Mouse (Mus musculus) heart, postnatal 0 days (tissue): ENCODE measurements around the gene Zfp281. TPM values are rescaled to one million over a fixed set of nuclear protein-coding genes. Genes with fewer than 3 reads are reported as not detected.

Source experiments
- ATAC-seq: fragments of 200-750 bp; cut with Nextera tagmentation; 2 replicates; pipeline ENCODE4 v1.8.0; 2017; ENCODE audit warnings: low read depth, moderate number of reproducible peaks, moderate library complexity; ENCODE audit not compliant: insufficient read depth
- DNase-seq: peaks from one replicate; pipeline ENCODE4 v3.0.0-alpha.2; 2016; ENCODE audit warnings: low spot score
- H3K27ac ChIP-seq: fragments of 300-500 bp; sonication (generic); 2 replicates; pipeline ENCODE4 v1.5.1; 2014; ENCODE audit warnings: low read depth, mild to moderate bottlenecking
- H3K27me3 ChIP-seq: fragments of 300-500 bp; sonication (generic); 2 replicates; pipeline ENCODE4 v1.6.1; 2014; ENCODE audit warnings: low read length, mixed read lengths; ENCODE audit not compliant: control insufficient read depth, insufficient read depth
- H3K36me3 ChIP-seq: fragments of 300-500 bp; sonication (generic); replicated peaks from 2 replicates; pipeline ENCODE4 v1.6.1; 2014; ENCODE audit warnings: low read length, mixed read lengths; ENCODE audit not compliant: control insufficient read depth, insufficient read depth
- H3K4me1 ChIP-seq: fragments of 300-500 bp; sonication (generic); 2 replicates; pipeline ENCODE4 v1.6.1; 2014; ENCODE audit warnings: antibody characterized with exemption; ENCODE audit not compliant: control insufficient read depth, insufficient read depth
- H3K4me2 ChIP-seq: fragments of 300-500 bp; sonication (generic); 2 replicates; pipeline ENCODE4 v1.6.1; 2014; ENCODE audit warnings: low read depth, mild to moderate bottlenecking, low read length, moderate library complexity
- H3K4me3 ChIP-seq: fragments of 300-500 bp; sonication (generic); 2 replicates; pipeline ENCODE4 v1.5.1; 2014; ENCODE audit warnings: low read depth, low read length
- H3K9ac ChIP-seq: fragments of 300-500 bp; sonication (generic); replicated peaks from 2 replicates; pipeline ENCODE4 v1.6.1; 2014; ENCODE audit warnings: low read depth, low read length, mixed read lengths
- H3K9me3 ChIP-seq: fragments of 300-500 bp; sonication (generic); replicated peaks from 2 replicates; pipeline ENCODE4 v1.6.1; 2016; ENCODE audit warnings: low read length; ENCODE audit not compliant: control insufficient read depth
- CTCF ChIP-seq: IDR thresholded peaks from 2 replicates; pipeline ENCODE4 v1.5.1; 2016; ENCODE audit warnings: antibody characterized with exemption, control low read depth, low read depth
- EP300 ChIP-seq: IDR thresholded peaks from 2 replicates; pipeline ENCODE4 v1.6.1; 2016; ENCODE audit warnings: antibody characterized with exemption, low read depth
- WGBS: fragments of 180-500 bp; shearing (Covaris S2); extraction: QIAGEN DNeasy Blood & Tissue Kit; methylation state at CpG from one replicate; pipeline ENCODE4 v1.1.7; 2014; 5-methylcytosine and 5-hydroxymethylcytosine counted together
- polyA plus RNA-seq: library from polyadenylated mRNA; unstranded; fragments of >200 nt; fragmentation: Nextera tagmentation; extraction: Ambion mirVana; gene quantifications from 2 replicates; pipeline ENCODE4 v1.2.1, GENCODE M21; 2015
- total RNA-seq: library from RNA; depleted of rRNA; stranded (reverse); fragments of >200 nt; gene quantifications from 2 replicates; pipeline ENCODE4 v1.2.3, GENCODE M21; 2014; ENCODE audit warnings: low replicate concordance

The Zfp281 gene
- total and polyA plus RNA-seq, 2 experiments from 2014 or later: 8.3 to 16.2 TPM

DNA sequence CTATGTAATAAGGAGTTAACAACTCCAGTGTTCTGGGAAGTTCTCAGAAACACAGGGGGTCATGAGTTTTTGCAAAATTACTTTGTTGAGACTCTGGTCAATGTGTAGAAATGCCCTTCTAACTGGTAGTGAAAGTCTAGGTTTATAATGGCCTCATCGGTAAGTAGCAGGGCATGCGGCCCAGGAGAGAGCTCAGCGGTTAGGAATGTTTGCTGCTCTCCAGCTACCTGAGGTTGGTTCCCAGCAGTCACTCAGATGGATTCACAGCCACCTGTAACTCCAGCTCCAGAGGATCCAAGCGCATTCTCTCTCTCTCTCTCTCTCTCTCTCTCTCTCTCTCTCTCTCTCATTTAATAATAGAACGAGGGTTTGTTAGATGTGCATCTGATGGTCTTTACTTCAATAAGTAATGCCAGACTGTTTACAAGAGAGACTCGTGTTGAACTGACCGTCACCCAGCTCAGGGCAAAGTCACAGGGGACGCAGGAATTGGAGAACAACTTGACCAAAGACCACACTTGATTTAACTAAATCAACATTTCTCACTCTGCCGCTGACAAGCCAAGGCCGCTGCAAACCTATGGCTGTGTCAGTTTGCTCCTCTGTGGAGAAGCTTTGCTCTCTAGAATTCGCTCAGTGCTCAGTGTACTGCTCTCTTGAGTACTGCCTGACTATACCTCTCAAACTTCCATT is 9.8 kb upstream of the Zfp281 start:
- H3K9me3 ChIP-seq: no peaks in the 10 kb centered on the region
- no peak overlapping the region for H3K27ac ChIP-seq
- TF ChIP-seq EP300: no peak
- no peak overlapping the region for H3K9ac ChIP-seq
- WGBS: 80% methylated on average over 11 of the region's 11 CpGs
- no peak overlapping the region for H3K4me3 ChIP-seq
- DNase-seq (no peak), ATAC-seq (no peak)
- H3K4me1 ChIP-seq: no peaks in the 10 kb centered on the region
- H3K4me2 ChIP-seq: no peak overlapping the region
- no peaks in the 10 kb centered on the region for H3K36me3 ChIP-seq
- no peaks in the 10 kb centered on the region for H3K27me3 ChIP-seq

- Histone ChIP-seq H3K9me3 (no peaks in the 10 kb centered on the region), H3K9ac (no peak overlapping the region), H3K4me2 (no peak overlapping the region), H3K27me3 (no peaks in the 10 kb centered on the region), H3K4me1 (no peaks in the 10 kb centered on the region), H3K36me3 (no peaks in the 10 kb centered on the region), H3K27ac (no peak overlapping the region), H3K4me3 (no peak overlapping the region)
- TF ChIP-seq CTCF (no peak), EP300 (no peak)
- ATAC-seq (no peak), DNase-seq (no peak)
- 65% methylated on average over 7 of the region's 7 CpGs for WGBS
Measured at GRCm38 (mm10) chr1:136617163-136617788, 7.4 kb upstream of the Zfp281 start.

DNA sequence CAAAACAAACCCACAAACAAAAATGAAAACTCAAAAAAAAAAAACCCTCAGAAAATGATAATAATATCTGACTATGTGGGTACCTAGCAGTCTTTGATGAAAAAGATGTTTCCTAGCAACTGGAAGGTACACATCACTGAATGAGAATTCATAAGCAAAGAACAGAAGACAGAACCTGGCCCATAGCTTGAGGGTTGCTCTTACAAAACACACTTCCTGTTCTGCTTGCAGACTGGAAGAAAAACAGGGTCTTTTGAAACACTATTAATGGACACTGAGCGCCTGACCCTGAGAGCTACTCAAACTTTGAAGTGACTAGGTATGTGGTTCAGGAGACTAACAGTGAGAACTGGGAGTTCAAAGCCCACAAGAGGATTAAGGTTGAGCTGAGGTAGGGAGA is 6.1 kb upstream of the Zfp281 start:
- Histone ChIP-seq H3K36me3 (no peaks in the 10 kb centered on the region), H3K4me2 (no peak overlapping the region), H3K9me3 (no peaks in the 10 kb centered on the region), H3K27ac (no peak overlapping the region), H3K27me3 (no peaks in the 10 kb centered on the region), H3K4me3 (no peak overlapping the region), H3K9ac (no peak overlapping the region), H3K4me1 (no peaks in the 10 kb centered on the region)
- WGBS: 79% methylated on average over 1 of the region's 1 CpGs
- no peak for DNase-seq
- ATAC-seq: no peak
- no peak for TF ChIP-seq CTCF
- TF ChIP-seq EP300: no peak

DNA sequence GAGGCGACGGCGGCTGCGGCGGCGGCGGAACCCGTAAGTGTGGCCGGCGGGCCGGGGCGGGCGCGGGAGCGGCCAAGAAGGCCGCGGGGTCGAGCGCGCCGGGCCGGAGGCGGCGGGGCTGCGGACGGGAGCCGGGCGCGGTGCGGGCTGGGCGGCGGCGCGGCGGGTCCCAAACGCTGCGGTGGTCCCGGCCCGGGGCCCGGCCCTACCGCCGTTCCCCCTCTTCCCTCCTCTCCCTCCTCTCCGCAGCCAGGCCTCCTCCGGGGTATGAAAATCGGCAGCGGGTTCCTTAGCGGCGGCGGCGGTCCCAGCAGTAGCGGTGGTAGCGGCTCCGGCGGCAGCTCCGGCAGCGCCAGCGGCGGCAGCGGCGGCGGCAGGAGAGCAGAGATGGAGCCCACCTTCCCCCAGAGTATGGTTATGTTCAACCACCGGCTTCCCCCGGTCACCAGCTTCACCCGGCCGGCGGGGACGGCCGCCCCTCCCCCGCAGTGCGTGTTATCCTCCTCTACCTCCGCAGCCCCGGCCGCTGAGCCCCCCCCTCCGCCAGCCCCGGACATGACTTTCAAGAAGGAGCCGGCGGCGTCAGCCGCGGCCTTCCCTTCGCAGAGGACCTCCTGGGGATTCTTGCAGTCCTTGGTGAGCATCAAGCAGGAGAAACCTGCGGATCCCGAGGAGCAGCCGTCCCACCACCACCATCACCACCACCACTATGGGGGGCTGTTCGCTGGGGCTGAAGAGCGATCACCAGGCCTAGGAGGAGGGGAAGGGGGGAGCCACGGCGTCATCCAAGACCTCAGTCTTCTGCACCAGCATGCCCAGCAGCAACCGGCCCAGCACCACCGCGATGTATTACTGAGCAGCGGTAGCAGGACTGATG is 556 bp downstream of the Zfp281 start:
- DNase-seq (peak; percentile 37), ATAC-seq (peak; percentile 52)
- Histone ChIP-seq H3K4me2 (peak overlapping the region; percentile 89), H3K27ac (peak overlapping the region; percentile 93), H3K4me3 (peak overlapping the region; percentile 78), H3K27me3 (no peaks in the 10 kb centered on the region), H3K4me1 (peaks cover 33% of the 10 kb centered on the region), H3K36me3 (peaks cover 13% of the 10 kb centered on the region), H3K9me3 (no peaks in the 10 kb centered on the region), H3K9ac (peak overlapping the region; percentile 97)
- under 1% methylated on average over 71 of the region's 92 CpGs for WGBS
- no peak for TF ChIP-seq EP300
- TF ChIP-seq CTCF: 0 out of 2 replicates have a peak, but pooled peaks have one; percentile 5

- no peak overlapping the region for H3K27ac ChIP-seq
- H3K4me3 ChIP-seq: peak overlapping the region; percentile 78
- peaks cover 13% of the 10 kb centered on the region for H3K36me3 ChIP-seq
- no peaks in the 10 kb centered on the region for H3K9me3 ChIP-seq
- H3K4me1 ChIP-seq: peaks cover 33% of the 10 kb centered on the region
- no peaks in the 10 kb centered on the region for H3K27me3 ChIP-seq
- no peak for DNase-seq
- WGBS: 81% methylated on average over 7 of the region's 7 CpGs
- no peak for ATAC-seq
- peak overlapping the region; percentile 97; the same call in 1 of the 2 replicates for H3K9ac ChIP-seq
- H3K4me2 ChIP-seq: peak overlapping the region; percentile 89
- TF ChIP-seq CTCF (no peak), EP300 (no peak)
Measured at GRCm38 (mm10) chr1:136626141-136626540, 1.4 kb downstream of the Zfp281 start.
